Mouse (Mus musculus): ENCODE measurements around the gene Paqr6. TPM values are rescaled to one million over a fixed set of nuclear protein-coding genes. Genes with fewer than 3 reads are reported as not detected.

The Paqr6 gene
- polyA plus RNA-seq, 1 experiment from 2014 or later: 2.4 TPM

- ATAC-seq (replicated peaks; ENCODE audit: low FRiP score, low TSS enrichment, low read depth) (no peak), DNase-seq (ENCODE audit: low spot score) (no peak)
- Histone ChIP-seq H3K9me3 (ENCODE audit: control insufficient read depth, low read length) (no peaks in the 10 kb centered on the region), H3K36me3 (ENCODE audit: control insufficient read depth, insufficient read depth, low read length) (peaks cover 30% of the 10 kb centered on the region), H3K27me3 (replicated peaks; ENCODE audit: control insufficient read depth, insufficient read depth, low read length) (no peaks in the 10 kb centered on the region), H3K9ac (ENCODE audit: low read length) (no peak overlapping the region), H3K4me3 (ENCODE audit: low read depth, low read length) (no peak overlapping the region), H3K4me2 (ENCODE audit: low read length) (no peak overlapping the region), H3K27ac (ENCODE audit: low read depth) (no peak overlapping the region), H3K4me1 (replicated peaks; ENCODE audit: control insufficient read depth, insufficient read depth, low read length) (no peaks in the 10 kb centered on the region)
- WGBS: 93% methylated on average over 8 of the region's 8 CpGs
Observed at GRCm38 (mm10) chr3:88395742-88396141, 31.4 kb downstream of the Paqr6 start.

GRCm38 (mm10) chr3:88398666-88399065, 34.3 kb downstream of the Paqr6 start:
- Histone ChIP-seq H3K27me3 (replicated peaks; ENCODE audit: control insufficient read depth, insufficient read depth, low read length) (no peaks in the 10 kb centered on the region), H3K36me3 (ENCODE audit: control insufficient read depth, insufficient read depth, low read length) (peaks cover 40% of the 10 kb centered on the region), H3K9me3 (ENCODE audit: control insufficient read depth, low read length) (no peaks in the 10 kb centered on the region), H3K4me2 (ENCODE audit: low read length) (no peak overlapping the region), H3K4me1 (replicated peaks; ENCODE audit: control insufficient read depth, insufficient read depth, low read length) (no peaks in the 10 kb centered on the region), H3K9ac (ENCODE audit: low read length) (no peak overlapping the region), H3K4me3 (ENCODE audit: low read depth, low read length) (no peak overlapping the region), H3K27ac (ENCODE audit: low read depth) (no peak overlapping the region)
- DNase-seq (ENCODE audit: low spot score): no peak
- WGBS: 77% methylated on average over 2 of the region's 2 CpGs
- no peak for ATAC-seq (replicated peaks; ENCODE audit: low FRiP score, low TSS enrichment, low read depth)

GRCm38 (mm10) chr3:88403522-88404230, 39.3 kb downstream of the Paqr6 start:
- Histone ChIP-seq H3K36me3 (ENCODE audit: control insufficient read depth, insufficient read depth, low read length) (peaks cover 22% of the 10 kb centered on the region), H3K9me3 (ENCODE audit: control insufficient read depth, low read length) (no peaks in the 10 kb centered on the region), H3K4me1 (replicated peaks; ENCODE audit: control insufficient read depth, insufficient read depth, low read length) (peaks cover 10% of the 10 kb centered on the region), H3K9ac (ENCODE audit: low read length) (no peak overlapping the region), H3K27ac (ENCODE audit: low read depth) (no peak overlapping the region), H3K4me2 (ENCODE audit: low read length) (no peak overlapping the region), H3K4me3 (ENCODE audit: low read depth, low read length) (no peak overlapping the region), H3K27me3 (replicated peaks; ENCODE audit: control insufficient read depth, insufficient read depth, low read length) (no peaks in the 10 kb centered on the region)
- ATAC-seq (replicated peaks; ENCODE audit: low FRiP score, low TSS enrichment, low read depth) (no peak), DNase-seq (ENCODE audit: low spot score) (no peak)
- WGBS: 95% methylated on average over 10 of the region's 10 CpGs

- ATAC-seq (replicated peaks; ENCODE audit: low FRiP score, low TSS enrichment, low read depth) (no peak), DNase-seq (ENCODE audit: low spot score) (peak; percentile 74)
- peaks cover 22% of the 10 kb centered on the region for H3K4me1 ChIP-seq (replicated peaks; ENCODE audit: control insufficient read depth, insufficient read depth, low read length)
- no peaks in the 10 kb centered on the region for H3K27me3 ChIP-seq (replicated peaks; ENCODE audit: control insufficient read depth, insufficient read depth, low read length)
- H3K9me3 ChIP-seq (ENCODE audit: control insufficient read depth, low read length): no peaks in the 10 kb centered on the region
- H3K4me3 ChIP-seq (ENCODE audit: low read depth, low read length): no peak overlapping the region
- no peak overlapping the region for H3K9ac ChIP-seq (ENCODE audit: low read length)
- WGBS: 0% methylated on average over 2 of the region's 2 CpGs
- H3K27ac ChIP-seq (ENCODE audit: low read depth): no peak overlapping the region
- peaks cover 21% of the 10 kb centered on the region for H3K36me3 ChIP-seq (ENCODE audit: control insufficient read depth, insufficient read depth, low read length)
- no peak overlapping the region for H3K4me2 ChIP-seq (ENCODE audit: low read length)
Observed at GRCm38 (mm10) chr3:88407090-88407489, 42.7 kb downstream of the Paqr6 start.

- peaks cover 22% of the 10 kb centered on the region for H3K4me1 ChIP-seq (replicated peaks; ENCODE audit: control insufficient read depth, insufficient read depth, low read length)
- no peaks in the 10 kb centered on the region for H3K9me3 ChIP-seq (ENCODE audit: control insufficient read depth, low read length)
- H3K9ac ChIP-seq (ENCODE audit: low read length): no peak overlapping the region
- H3K36me3 ChIP-seq (ENCODE audit: control insufficient read depth, insufficient read depth, low read length): peaks cover 25% of the 10 kb centered on the region
- ATAC-seq (replicated peaks; ENCODE audit: low FRiP score, low TSS enrichment, low read depth) (no peak), DNase-seq (ENCODE audit: low spot score) (no peak)
- H3K4me2 ChIP-seq (ENCODE audit: low read length): no peak overlapping the region
- H3K27me3 ChIP-seq (replicated peaks; ENCODE audit: control insufficient read depth, insufficient read depth, low read length): no peaks in the 10 kb centered on the region
- 53% methylated on average over 7 of the region's 7 CpGs for WGBS
- H3K4me3 ChIP-seq (ENCODE audit: low read depth, low read length): no peak overlapping the region
- no peak overlapping the region for H3K27ac ChIP-seq (ENCODE audit: low read depth)
Observed at GRCm38 (mm10) chr3:88407529-88407928, 43.1 kb downstream of the Paqr6 start.

GRCm38 (mm10) chr3:88408953-88409352, 44.6 kb downstream of the Paqr6 start:
- 61% methylated on average over 5 of the region's 5 CpGs for WGBS
- Histone ChIP-seq H3K9me3 (ENCODE audit: control insufficient read depth, low read length) (no peaks in the 10 kb centered on the region), H3K9ac (ENCODE audit: low read length) (peak overlapping the region; percentile 89), H3K36me3 (ENCODE audit: control insufficient read depth, insufficient read depth, low read length) (peaks cover 29% of the 10 kb centered on the region), H3K4me3 (ENCODE audit: low read depth, low read length) (peak overlapping the region; percentile 76), H3K27me3 (replicated peaks; ENCODE audit: control insufficient read depth, insufficient read depth, low read length) (no peaks in the 10 kb centered on the region), H3K4me2 (ENCODE audit: low read length) (peak overlapping the region; percentile 66), H3K4me1 (replicated peaks; ENCODE audit: control insufficient read depth, insufficient read depth, low read length) (peaks cover 22% of the 10 kb centered on the region), H3K27ac (ENCODE audit: low read depth) (no peak overlapping the region)
- ATAC-seq (replicated peaks; ENCODE audit: low FRiP score, low TSS enrichment, low read depth) (no peak), DNase-seq (ENCODE audit: low spot score) (no peak)

- peak; percentile 96 for DNase-seq (ENCODE audit: low spot score)
- H3K4me3 ChIP-seq (ENCODE audit: low read depth, low read length): peak within 1 kb of the TSS; percentile 76
- no peaks in the 10 kb centered on the region for H3K9me3 ChIP-seq (ENCODE audit: control insufficient read depth, low read length)
- peak; percentile 95 for ATAC-seq (replicated peaks; ENCODE audit: low FRiP score, low TSS enrichment, low read depth)
- H3K36me3 ChIP-seq (ENCODE audit: control insufficient read depth, insufficient read depth, low read length): peaks cover 33% of the 10 kb centered on the region
- peak within 1 kb of the TSS; percentile 89 for H3K9ac ChIP-seq (ENCODE audit: low read length)
- peak within 1 kb of the TSS; percentile 94 for H3K27ac ChIP-seq (ENCODE audit: low read depth)
- no peaks in the 10 kb centered on the region for H3K27me3 ChIP-seq (replicated peaks; ENCODE audit: control insufficient read depth, insufficient read depth, low read length)
- peaks cover 22% of the 10 kb centered on the region for H3K4me1 ChIP-seq (replicated peaks; ENCODE audit: control insufficient read depth, insufficient read depth, low read length)
- peak within 1 kb of the TSS; percentile 66 for H3K4me2 ChIP-seq (ENCODE audit: low read length)
- WGBS: under 1% methylated on average over 54 of the region's 54 CpGs
Observed at GRCm38 (mm10) chr3:88409741-88410644, 45.6 kb downstream of the Paqr6 start, which contains the start of gene Pmf1. Pmf1 (minus strand) TSS chr3:88410331.

GRCm38 (mm10) chr3:88410645-88411031, 46.3 kb downstream of the Paqr6 start:
- 10% methylated on average over 7 of the region's 7 CpGs for whole genome bisulfite sequencing
- H3K9me3 ChIP-seq (ENCODE audit: control insufficient read depth, low read length): no peaks in the 10 kb centered on the region
- ATAC-seq (replicated peaks; ENCODE audit: low FRiP score, low TSS enrichment, low read depth): no peak
- H3K9ac ChIP-seq (ENCODE audit: low read length): peak overlapping the region; percentile 89
- no peak for DNase-seq (ENCODE audit: low spot score)
- peak overlapping the region; percentile 76 for H3K4me3 ChIP-seq (ENCODE audit: low read depth, low read length)
- peak overlapping the region; percentile 94 for H3K27ac ChIP-seq (ENCODE audit: low read depth)
- peak overlapping the region; percentile 66 for H3K4me2 ChIP-seq (ENCODE audit: low read length)
- peaks cover 22% of the 10 kb centered on the region for H3K4me1 ChIP-seq (replicated peaks; ENCODE audit: control insufficient read depth, insufficient read depth, low read length)
- H3K36me3 ChIP-seq (ENCODE audit: control insufficient read depth, insufficient read depth, low read length): peaks cover 39% of the 10 kb centered on the region
- no peaks in the 10 kb centered on the region for H3K27me3 ChIP-seq (replicated peaks; ENCODE audit: control insufficient read depth, insufficient read depth, low read length)

Measured in intestine, embryonic 14.5 days (tissue).